Mouse (Mus musculus): ENCODE measurements at regions not wholly inside any gene's neighbourhood (a gene's known extent, or its start where the extent isn't known, plus 50 kb on each side); places are given as distances from the start of the nearest gene placed in this dataset.
A peak's percentile ranks its signal among the peaks of the same experiment; 100 is the strongest.

DNA sequence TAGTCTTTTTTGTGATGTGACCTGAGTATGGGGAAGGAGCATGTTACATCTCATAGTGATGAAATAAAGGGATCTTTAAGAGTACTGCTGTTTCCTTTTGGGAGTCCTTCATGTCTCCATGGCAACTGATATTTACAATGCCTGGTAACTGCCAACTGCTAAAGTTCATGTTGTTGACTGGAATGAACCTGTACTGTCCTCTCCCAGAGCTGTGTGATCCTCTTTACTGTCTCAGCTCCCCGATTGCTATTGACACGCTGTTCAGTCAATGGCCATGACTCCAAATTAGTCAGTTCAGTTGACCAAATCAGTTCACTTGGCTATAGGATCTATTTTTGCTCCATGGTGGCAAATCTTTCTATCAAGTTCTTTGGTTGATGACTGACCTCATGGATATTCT is 167.8 kb upstream of the H2al1a start:
- 93% methylated on average over 2 of the region's 2 CpGs for WGBS

DNA sequence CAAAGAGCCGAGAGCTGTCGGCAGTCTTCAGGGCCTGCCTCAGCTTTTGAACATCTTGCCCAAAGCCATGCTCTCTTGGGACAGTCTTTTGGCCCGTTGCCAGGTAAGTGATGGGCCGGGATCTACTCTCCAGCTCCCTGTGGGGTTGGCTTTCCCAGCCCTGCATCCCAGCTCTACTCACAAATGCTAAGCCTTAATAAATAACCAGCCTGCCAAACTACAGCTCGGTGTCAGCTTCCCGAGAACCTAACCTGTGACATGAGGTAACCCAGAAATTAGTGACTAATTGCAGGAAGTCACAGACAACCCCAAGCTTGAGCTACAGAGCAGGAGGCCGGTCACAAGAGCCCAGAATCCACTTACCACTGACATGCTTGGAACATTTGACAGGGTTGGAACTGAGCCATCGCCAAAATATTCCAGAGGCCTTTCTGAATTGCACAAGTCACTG is 159.1 kb upstream of the H2al1a start:
- no peak overlapping the region for H3K4me2 ChIP-seq (ENCODE audit: low read depth, low read length)
- no peaks in the 10 kb centered on the region; the same call in 1 of the 2 replicates for H3K4me1 ChIP-seq (replicated peaks; ENCODE audit: control insufficient read depth, insufficient read depth, low read length)
- 46% methylated on average over 8 of the region's 8 CpGs for WGBS
- H3K27ac ChIP-seq (ENCODE audit: low read length): no peak overlapping the region
- no peaks in the 10 kb centered on the region for H3K9me3 ChIP-seq (ENCODE audit: control insufficient read depth, low read length)
- H3K4me3 ChIP-seq (ENCODE audit: low read length): no peak overlapping the region
- ATAC-seq (ENCODE audit: low read depth): peak; percentile 80
- no peaks in the 10 kb centered on the region for H3K27me3 ChIP-seq (ENCODE audit: control insufficient read depth, insufficient read depth, low read depth, low read length)
- H3K9ac ChIP-seq (ENCODE audit: low read length): no peak overlapping the region
- no peaks in the 10 kb centered on the region for H3K36me3 ChIP-seq (ENCODE audit: control insufficient read depth, insufficient read depth, low read length)

More for the DNA sequence above, 167.8 kb upstream of the H2al1a start:
- no peaks in the 10 kb centered on the region for H3K9me3 ChIP-seq (ENCODE audit: control insufficient read depth, low read length)
- no peak overlapping the region for H3K4me2 ChIP-seq (ENCODE audit: low read depth, low read length)
- H3K4me3 ChIP-seq (ENCODE audit: low read length): no peak overlapping the region
- no peaks in the 10 kb centered on the region for H3K4me1 ChIP-seq (replicated peaks; ENCODE audit: control insufficient read depth, insufficient read depth, low read length)
- ATAC-seq (ENCODE audit: low read depth): no peak
- no peak overlapping the region for H3K27ac ChIP-seq (ENCODE audit: low read length)
- no peaks in the 10 kb centered on the region; the same call in 1 of the 2 replicates for H3K27me3 ChIP-seq (ENCODE audit: control insufficient read depth, insufficient read depth, low read depth, low read length)
- no peak overlapping the region for H3K9ac ChIP-seq (ENCODE audit: low read length)
- no peaks in the 10 kb centered on the region for H3K36me3 ChIP-seq (ENCODE audit: control insufficient read depth, insufficient read depth, low read length)

DNA sequence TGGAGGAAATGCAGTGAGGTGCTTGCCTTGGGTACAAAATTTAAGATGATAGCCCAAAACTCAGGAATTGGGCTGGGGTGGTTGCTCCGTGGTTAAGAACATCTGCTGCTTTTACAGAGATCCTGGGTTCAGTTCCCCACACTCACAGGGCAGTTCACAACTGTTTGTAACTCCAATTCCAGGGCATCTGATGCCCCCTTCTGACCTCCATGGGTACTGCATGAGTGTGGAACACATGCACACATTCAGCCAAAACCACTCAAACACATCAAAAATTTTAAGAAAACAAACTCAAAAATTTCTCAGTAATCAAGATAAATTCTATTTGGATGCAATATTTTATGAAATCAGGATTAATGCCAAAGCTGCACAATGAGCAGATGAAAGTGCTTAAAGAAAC is 157.8 kb upstream of the H2al1a start:
- Histone ChIP-seq H3K4me3 (ENCODE audit: low read length) (no peak overlapping the region), H3K4me1 (replicated peaks; ENCODE audit: control insufficient read depth, insufficient read depth, low read length) (no peaks in the 10 kb centered on the region; the same call in 1 of the 2 replicates), H3K36me3 (ENCODE audit: control insufficient read depth, insufficient read depth, low read length) (no peaks in the 10 kb centered on the region), H3K27me3 (ENCODE audit: control insufficient read depth, insufficient read depth, low read depth, low read length) (no peaks in the 10 kb centered on the region), H3K4me2 (ENCODE audit: low read depth, low read length) (no peak overlapping the region), H3K9me3 (ENCODE audit: control insufficient read depth, low read length) (no peaks in the 10 kb centered on the region), H3K9ac (ENCODE audit: low read length) (no peak overlapping the region), H3K27ac (ENCODE audit: low read length) (no peak overlapping the region)
- 83% methylated on average over 1 of the region's 1 CpGs for WGBS
- no peak for ATAC-seq (ENCODE audit: low read depth)

DNA sequence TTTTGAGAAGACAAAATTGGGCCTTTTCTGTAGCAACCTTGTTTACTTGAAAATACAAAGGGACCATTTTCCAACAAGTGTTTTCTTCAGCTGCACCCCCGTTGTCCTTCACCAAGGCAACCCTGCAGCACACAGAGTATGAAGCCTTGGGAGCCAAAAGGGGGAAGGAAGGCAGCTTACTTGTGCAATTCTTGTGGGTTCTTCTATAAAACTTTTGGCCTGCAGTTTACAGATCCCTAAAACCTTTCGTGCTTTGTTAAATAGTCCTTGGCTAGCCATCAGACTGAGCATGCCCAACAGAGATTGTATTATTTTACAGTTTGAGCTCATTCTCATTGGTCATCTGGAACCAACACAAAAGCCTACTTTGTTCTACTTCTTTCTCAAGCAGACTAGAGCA is 140.6 kb upstream of the H2al1a start:
- Histone ChIP-seq H3K4me1 (replicated peaks; ENCODE audit: control insufficient read depth, insufficient read depth, low read length) (no peaks in the 10 kb centered on the region), H3K4me3 (ENCODE audit: low read length) (no peak overlapping the region), H3K9me3 (ENCODE audit: control insufficient read depth, low read length) (no peaks in the 10 kb centered on the region), H3K27ac (ENCODE audit: low read length) (no peak overlapping the region), H3K9ac (ENCODE audit: low read length) (no peak overlapping the region), H3K4me2 (ENCODE audit: low read depth, low read length) (no peak overlapping the region), H3K36me3 (ENCODE audit: control insufficient read depth, insufficient read depth, low read length) (no peaks in the 10 kb centered on the region), H3K27me3 (ENCODE audit: control insufficient read depth, insufficient read depth, low read depth, low read length) (no peaks in the 10 kb centered on the region)
- no peak for ATAC-seq (ENCODE audit: low read depth)
- WGBS: 65% methylated on average over 2 of the region's 2 CpGs

DNA sequence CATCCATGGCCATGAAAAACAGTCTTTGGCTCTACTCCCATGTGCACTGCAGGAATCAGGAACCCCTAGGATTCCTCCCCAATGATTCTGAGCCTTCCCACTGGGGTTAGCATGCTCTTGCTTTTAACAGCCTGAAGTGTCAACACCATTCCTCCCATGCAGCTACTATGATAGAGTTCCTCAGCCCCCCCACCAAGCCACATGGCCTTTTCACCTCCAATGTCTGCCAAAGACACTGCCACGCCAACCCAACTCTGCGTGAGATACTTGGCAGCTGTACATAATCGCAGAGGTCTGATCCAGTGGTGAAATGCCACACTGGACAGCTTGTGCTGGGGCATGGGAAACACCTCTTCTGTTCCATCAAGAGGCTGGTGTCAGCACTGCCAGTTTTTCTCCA is 128.6 kb upstream of the H2al1a start:
- Histone ChIP-seq H3K27ac (ENCODE audit: low read length) (no peak overlapping the region), H3K36me3 (ENCODE audit: control insufficient read depth, insufficient read depth, low read length) (no peaks in the 10 kb centered on the region), H3K27me3 (ENCODE audit: control insufficient read depth, insufficient read depth, low read depth, low read length) (no peaks in the 10 kb centered on the region), H3K4me2 (ENCODE audit: low read depth, low read length) (no peak overlapping the region), H3K9ac (ENCODE audit: low read length) (no peak overlapping the region), H3K4me1 (replicated peaks; ENCODE audit: control insufficient read depth, insufficient read depth, low read length) (no peaks in the 10 kb centered on the region), H3K4me3 (ENCODE audit: low read length) (no peak overlapping the region), H3K9me3 (ENCODE audit: control insufficient read depth, low read length) (no peaks in the 10 kb centered on the region)
- 87% methylated on average over 3 of the region's 3 CpGs for WGBS
- no peak for ATAC-seq (ENCODE audit: low read depth)

DNA sequence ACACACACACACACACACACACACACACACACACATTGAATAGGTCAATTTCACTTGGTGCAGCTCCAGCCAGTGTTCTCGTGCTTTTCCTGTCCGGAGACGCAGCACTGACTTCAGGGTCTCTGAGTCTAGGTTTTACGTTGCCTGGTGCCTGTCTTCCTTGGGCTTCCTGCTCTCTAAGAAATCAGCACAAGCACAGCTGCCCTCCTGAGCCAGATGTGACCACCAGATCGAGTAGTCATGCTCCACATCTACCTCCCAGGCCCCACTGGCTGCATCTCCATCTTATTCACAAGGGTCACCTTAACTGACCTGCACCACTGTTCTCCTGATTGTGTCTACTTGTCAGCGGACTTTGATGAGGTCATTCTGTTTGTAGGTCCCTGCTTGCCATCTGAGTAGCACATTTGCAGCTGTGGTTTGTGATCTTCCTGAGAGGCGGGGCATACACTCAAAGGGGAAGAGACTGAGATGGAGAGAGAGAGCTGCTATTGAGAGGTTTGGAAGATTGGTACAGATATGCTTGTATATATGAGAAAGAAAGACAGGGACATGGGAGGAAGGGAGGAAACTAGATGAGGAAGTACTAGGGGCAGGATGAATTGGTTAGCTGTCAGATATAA is 118.8 kb upstream of the H2al1a start:
- Histone ChIP-seq H3K27me3 (ENCODE audit: control insufficient read depth, insufficient read depth, low read depth, low read length) (no peaks in the 10 kb centered on the region; the same call in 1 of the 2 replicates), H3K4me2 (ENCODE audit: low read depth, low read length) (no peak overlapping the region), H3K4me3 (ENCODE audit: low read length) (no peak overlapping the region), H3K36me3 (ENCODE audit: control insufficient read depth, insufficient read depth, low read length) (no peaks in the 10 kb centered on the region), H3K9me3 (ENCODE audit: control insufficient read depth, low read length) (no peaks in the 10 kb centered on the region), H3K27ac (ENCODE audit: low read length) (no peak overlapping the region), H3K9ac (ENCODE audit: low read length) (no peak overlapping the region), H3K4me1 (replicated peaks; ENCODE audit: control insufficient read depth, insufficient read depth, low read length) (0 out of 2 replicates have a peak, but pooled peaks cover 4% of the 10 kb centered on the region)
- 54% methylated on average over 7 of the region's 7 CpGs for WGBS
- ATAC-seq (ENCODE audit: low read depth): no peak

DNA sequence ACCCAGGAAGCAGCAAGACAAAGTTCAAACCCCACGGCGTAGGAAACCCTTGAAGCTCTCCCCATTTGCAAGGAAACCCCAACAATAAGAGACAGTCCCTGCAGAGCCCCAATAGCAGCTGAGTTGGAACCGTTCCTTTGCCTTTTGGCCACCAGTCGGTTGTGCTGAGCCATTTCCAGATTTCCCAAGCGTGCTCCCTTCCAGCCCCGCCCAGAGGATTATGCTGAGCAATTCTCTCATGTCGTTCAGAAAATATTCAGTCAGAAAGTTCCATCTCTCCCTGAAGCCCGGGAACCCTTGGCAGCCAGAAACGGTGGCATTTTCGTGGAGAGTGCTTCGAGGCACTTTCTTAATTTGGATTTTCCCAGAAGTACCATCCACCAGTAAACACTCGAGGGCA is 117.2 kb upstream of the H2al1a start:
- Histone ChIP-seq H3K4me1 (replicated peaks; ENCODE audit: control insufficient read depth, insufficient read depth, low read length) (0 out of 2 replicates have a peak, but pooled peaks cover 4% of the 10 kb centered on the region), H3K36me3 (ENCODE audit: control insufficient read depth, insufficient read depth, low read length) (no peaks in the 10 kb centered on the region), H3K9ac (ENCODE audit: low read length) (no peak overlapping the region), H3K27me3 (ENCODE audit: control insufficient read depth, insufficient read depth, low read depth, low read length) (no peaks in the 10 kb centered on the region; the same call in 1 of the 2 replicates), H3K4me3 (ENCODE audit: low read length) (no peak overlapping the region), H3K27ac (ENCODE audit: low read length) (no peak overlapping the region), H3K9me3 (ENCODE audit: control insufficient read depth, low read length) (no peaks in the 10 kb centered on the region), H3K4me2 (ENCODE audit: low read depth, low read length) (no peak overlapping the region)
- 54% methylated on average over 12 of the region's 12 CpGs for WGBS
- ATAC-seq (ENCODE audit: low read depth): no peak

DNA sequence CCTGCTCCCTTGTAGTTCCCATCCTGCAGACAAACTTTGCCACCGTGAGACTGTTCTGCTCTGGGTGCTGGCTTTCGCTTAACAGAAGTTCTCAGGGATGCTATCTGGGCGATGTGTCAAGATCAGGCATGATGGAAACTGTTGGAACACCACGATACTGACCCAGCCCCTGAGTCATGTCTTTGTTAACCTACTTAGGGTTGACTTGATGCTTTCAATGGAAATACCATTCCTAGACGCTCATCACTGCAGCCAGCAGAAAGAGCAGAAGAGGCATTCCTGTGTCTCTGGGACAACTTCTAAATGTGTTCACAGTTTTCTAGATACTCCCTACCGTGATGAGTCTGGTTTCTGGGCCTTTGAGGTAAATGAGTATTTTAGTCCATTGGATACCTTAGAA is 108.2 kb upstream of the H2al1a start:
- H3K9ac ChIP-seq (ENCODE audit: low read length): no peak overlapping the region
- no peak for ATAC-seq (ENCODE audit: low read depth)
- H3K36me3 ChIP-seq (ENCODE audit: control insufficient read depth, insufficient read depth, low read length): no peaks in the 10 kb centered on the region
- WGBS: 82% methylated on average over 6 of the region's 6 CpGs
- H3K4me1 ChIP-seq (replicated peaks; ENCODE audit: control insufficient read depth, insufficient read depth, low read length): no peaks in the 10 kb centered on the region
- H3K27me3 ChIP-seq (ENCODE audit: control insufficient read depth, insufficient read depth, low read depth, low read length): no peaks in the 10 kb centered on the region
- H3K4me2 ChIP-seq (ENCODE audit: low read depth, low read length): no peak overlapping the region
- H3K27ac ChIP-seq (ENCODE audit: low read length): no peak overlapping the region
- no peaks in the 10 kb centered on the region for H3K9me3 ChIP-seq (ENCODE audit: control insufficient read depth, low read length)
- H3K4me3 ChIP-seq (ENCODE audit: low read length): no peak overlapping the region

DNA sequence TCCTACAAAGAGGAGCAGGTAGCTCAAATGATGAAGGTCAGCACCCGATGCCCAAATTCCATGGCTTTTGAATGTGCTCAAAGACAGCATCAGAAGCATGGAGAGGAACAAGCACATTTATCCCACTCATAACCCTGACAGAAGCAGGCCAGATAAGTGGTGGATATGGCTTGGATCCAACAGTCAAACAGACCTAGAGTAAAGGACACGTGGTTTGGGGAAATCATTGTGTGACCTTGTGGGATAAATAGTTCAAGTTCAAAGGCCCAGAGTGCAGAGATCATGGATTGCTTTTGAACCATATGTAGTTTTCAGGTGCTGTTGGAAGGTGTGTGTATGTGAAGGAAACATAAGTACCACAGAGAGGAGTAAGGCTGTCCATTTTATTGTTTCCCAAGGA is 94.9 kb upstream of the H2al1a start:
- Histone ChIP-seq H3K4me2 (ENCODE audit: low read depth, low read length) (no peak overlapping the region), H3K4me1 (replicated peaks; ENCODE audit: control insufficient read depth, insufficient read depth, low read length) (no peaks in the 10 kb centered on the region), H3K9me3 (ENCODE audit: control insufficient read depth, low read length) (no peaks in the 10 kb centered on the region), H3K36me3 (ENCODE audit: control insufficient read depth, insufficient read depth, low read length) (no peaks in the 10 kb centered on the region), H3K27me3 (ENCODE audit: control insufficient read depth, insufficient read depth, low read depth, low read length) (no peaks in the 10 kb centered on the region), H3K9ac (ENCODE audit: low read length) (no peak overlapping the region), H3K27ac (ENCODE audit: low read length) (no peak overlapping the region), H3K4me3 (ENCODE audit: low read length) (no peak overlapping the region)
- no peak for ATAC-seq (ENCODE audit: low read depth)
- 62% methylated on average over 2 of the region's 2 CpGs for WGBS

DNA sequence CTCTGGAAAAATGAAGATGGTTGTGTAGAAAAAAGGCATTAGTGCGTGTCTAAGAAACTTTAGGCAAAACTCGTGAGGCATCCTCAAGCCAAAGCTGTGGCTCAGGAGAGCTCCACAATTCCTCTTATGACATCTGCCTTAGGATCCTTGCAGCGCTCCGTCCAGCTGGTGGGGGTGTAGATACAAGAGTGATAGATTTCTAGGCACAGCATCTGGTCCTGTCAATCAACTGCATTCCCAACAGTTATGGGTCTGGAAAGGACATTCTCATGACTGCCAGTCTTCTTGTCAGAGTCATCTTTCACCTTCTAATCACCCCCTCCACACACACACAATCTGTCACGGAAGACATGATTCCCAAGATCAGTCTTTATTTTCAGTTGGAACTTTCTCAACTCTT is 89.2 kb upstream of the H2al1a start:
- no peak overlapping the region for H3K27ac ChIP-seq (ENCODE audit: low read length)
- ATAC-seq (ENCODE audit: low read depth): no peak
- H3K4me1 ChIP-seq (replicated peaks; ENCODE audit: control insufficient read depth, insufficient read depth, low read length): no peaks in the 10 kb centered on the region
- no peaks in the 10 kb centered on the region for H3K9me3 ChIP-seq (ENCODE audit: control insufficient read depth, low read length)
- H3K4me2 ChIP-seq (ENCODE audit: low read depth, low read length): no peak overlapping the region
- no peaks in the 10 kb centered on the region for H3K27me3 ChIP-seq (ENCODE audit: control insufficient read depth, insufficient read depth, low read depth, low read length)
- no peak overlapping the region for H3K4me3 ChIP-seq (ENCODE audit: low read length)
- H3K36me3 ChIP-seq (ENCODE audit: control insufficient read depth, insufficient read depth, low read length): no peaks in the 10 kb centered on the region
- no peak overlapping the region for H3K9ac ChIP-seq (ENCODE audit: low read length)
- WGBS: 78% methylated on average over 5 of the region's 5 CpGs

All from lung, embryonic 16.5 days (tissue).